Mouse (Mus musculus) stomach, postnatal 0 days (tissue): ENCODE data around the gene Cpne5. TPM values are rescaled to one million over a fixed set of nuclear protein-coding genes. Genes with fewer than 3 reads are reported as not detected.
"Not testable (repeated sequence)": the region's sequence is repeated elsewhere in the genome, so short reads cannot be mapped to it uniquely, and the experiment has no call there.

Experiments used
- ATAC-seq: fragments of 200-750 bp; cut with Nextera tagmentation; 2 replicates; pipeline ENCODE4 v1.8.0; 2017; ENCODE audit not compliant: low FRiP score, low TSS enrichment
- DNase-seq: peaks from one replicate; pipeline ENCODE4 v3.0.0-alpha.2; 2016; ENCODE audit warnings: low spot score
- H3K27ac ChIP-seq: fragments of 300-500 bp; sonication (generic); replicated peaks from 2 replicates; pipeline ENCODE4 v1.5.1; 2014; ENCODE audit warnings: mild to moderate bottlenecking, control low read depth
- H3K27me3 ChIP-seq: fragments of 300-500 bp; sonication (generic); 2 replicates; pipeline ENCODE4 v1.6.1; 2014; ENCODE audit warnings: low read length; ENCODE audit not compliant: control insufficient read depth, insufficient read depth
- H3K36me3 ChIP-seq: fragments of 300-500 bp; sonication (generic); 2 replicates; pipeline ENCODE4 v1.6.1; 2014; ENCODE audit warnings: low read length, mixed read lengths; ENCODE audit not compliant: control insufficient read depth, insufficient read depth
- H3K4me1 ChIP-seq: fragments of 300-500 bp; sonication (generic); replicated peaks from 2 replicates; pipeline ENCODE4 v1.6.1; 2014; ENCODE audit warnings: antibody characterized with exemption; ENCODE audit not compliant: control insufficient read depth, insufficient read depth
- H3K4me2 ChIP-seq: fragments of 300-500 bp; sonication (generic); replicated peaks from 2 replicates; pipeline ENCODE4 v1.6.1; 2014; ENCODE audit warnings: low read depth, mild to moderate bottlenecking, control low read depth, moderate library complexity
- H3K4me3 ChIP-seq: fragments of 300-500 bp; sonication (generic); 2 replicates; pipeline ENCODE4 v1.5.1; 2014; ENCODE audit warnings: low read depth, low read length, control low read depth
- H3K9ac ChIP-seq: fragments of 300-500 bp; sonication (generic); 2 replicates; pipeline ENCODE4 v1.6.1; 2014; ENCODE audit warnings: mild to moderate bottlenecking, low read length, control low read depth, mixed read lengths
- H3K9me3 ChIP-seq: fragments of 300-500 bp; sonication (generic); 2 replicates; pipeline ENCODE4 v1.6.1; 2016; ENCODE audit warnings: low read length; ENCODE audit not compliant: control insufficient read depth
- CTCF ChIP-seq: IDR thresholded peaks from 2 replicates; pipeline ENCODE4 v1.5.1; 2016; ENCODE audit warnings: antibody characterized with exemption, low read depth, mild to moderate bottlenecking, moderate library complexity
- EP300 ChIP-seq: optimal IDR thresholded peaks from 2 replicates; pipeline ENCODE3; 2016; ENCODE audit warnings: antibody characterized with exemption
- WGBS: fragments of 180-500 bp; shearing (Covaris S2); extraction: QIAGEN DNeasy Blood & Tissue Kit; methylation state at CpG from one replicate; pipeline ENCODE4 v1.1.7; 2014; 5-methylcytosine and 5-hydroxymethylcytosine counted together
- polyA plus RNA-seq: library from polyadenylated mRNA; unstranded; fragments of >200 nt; fragmentation: Nextera tagmentation; extraction: Ambion mirVana; gene quantifications from 2 replicates; pipeline ENCODE4 v1.2.1, GENCODE M21; 2015

Cpne5 gene
- polyA plus RNA-seq, 1 experiment from 2014 or later = 4.8 TPM

DNA sequence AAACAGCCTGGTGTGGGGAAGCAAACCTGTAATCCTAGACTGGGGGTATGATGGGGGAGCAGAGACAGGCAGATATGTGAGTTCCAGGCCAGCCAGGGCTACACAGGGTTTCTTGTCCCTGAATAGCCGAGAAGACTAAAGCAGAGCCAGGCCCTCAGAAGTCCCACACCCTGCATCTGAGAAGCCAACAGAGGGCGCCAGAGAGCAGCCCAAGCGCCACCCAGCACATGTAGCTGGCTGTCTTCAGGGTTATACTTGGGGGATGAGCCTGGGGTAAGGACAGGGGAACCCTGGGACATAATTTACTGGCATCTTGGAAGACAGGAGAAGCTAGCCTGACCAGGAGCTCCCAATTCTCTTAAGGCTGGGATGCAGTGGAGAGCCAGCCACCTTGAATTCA, 21.5 kb upstream of the Cpne5 start:
- Histone ChIP-seq H3K27me3 (no peaks in the 10 kb centered on the region), H3K36me3 (0 out of 2 replicates have a peak, but pooled peaks cover 7% of the 10 kb centered on the region), H3K4me3 (no peak overlapping the region), H3K4me2 (no peak overlapping the region), H3K9me3 (no peaks in the 10 kb centered on the region), H3K27ac (peak overlapping the region; percentile 45; the same call in 1 of the 2 replicates), H3K4me1 (peaks cover 3% of the 10 kb centered on the region; the same call in 1 of the 2 replicates), H3K9ac (no peak overlapping the region)
- peak; percentile 87 for DNase-seq
- 2% methylated on average over 3 of the region's 3 CpGs for WGBS
- peak; percentile 61 for ATAC-seq
- TF ChIP-seq EP300 (no peak), CTCF (peak; percentile 98)

DNA sequence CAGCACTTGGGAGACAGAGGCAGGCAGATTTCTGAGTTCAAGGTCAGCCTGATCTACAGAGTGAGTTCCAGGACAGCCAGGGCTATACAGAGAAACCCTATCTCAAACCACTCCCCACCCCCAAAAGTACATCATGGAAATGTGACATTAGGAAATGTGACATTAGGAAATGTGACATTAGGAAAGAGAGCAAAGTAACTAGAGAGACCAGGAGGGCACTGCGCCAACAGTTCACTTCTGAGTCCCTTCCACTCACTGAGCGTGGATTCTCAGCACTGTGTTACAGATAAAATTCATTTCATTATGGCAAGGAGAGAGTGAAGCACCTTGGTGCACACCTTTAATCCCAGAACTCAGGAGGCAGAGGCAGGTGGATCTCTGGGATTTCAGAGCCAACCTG, 21.0 kb upstream of the Cpne5 start:
- Histone ChIP-seq H3K9ac (no peak overlapping the region), H3K4me1 (no peaks in the 10 kb centered on the region; the same call in 1 of the 2 replicates), H3K27ac (0 out of 2 replicates have a peak overlapping the region, but pooled peaks have one; percentile 6), H3K27me3 (no peaks in the 10 kb centered on the region), H3K4me3 (no peak overlapping the region), H3K9me3 (no peaks in the 10 kb centered on the region), H3K36me3 (0 out of 2 replicates have a peak, but pooled peaks cover 11% of the 10 kb centered on the region), H3K4me2 (no peak overlapping the region)
- DNase-seq (no peak), ATAC-seq (no peak)
- 87% methylated on average over 2 of the region's 2 CpGs for WGBS
- TF ChIP-seq EP300 (no peak), CTCF (no peak)

DNA sequence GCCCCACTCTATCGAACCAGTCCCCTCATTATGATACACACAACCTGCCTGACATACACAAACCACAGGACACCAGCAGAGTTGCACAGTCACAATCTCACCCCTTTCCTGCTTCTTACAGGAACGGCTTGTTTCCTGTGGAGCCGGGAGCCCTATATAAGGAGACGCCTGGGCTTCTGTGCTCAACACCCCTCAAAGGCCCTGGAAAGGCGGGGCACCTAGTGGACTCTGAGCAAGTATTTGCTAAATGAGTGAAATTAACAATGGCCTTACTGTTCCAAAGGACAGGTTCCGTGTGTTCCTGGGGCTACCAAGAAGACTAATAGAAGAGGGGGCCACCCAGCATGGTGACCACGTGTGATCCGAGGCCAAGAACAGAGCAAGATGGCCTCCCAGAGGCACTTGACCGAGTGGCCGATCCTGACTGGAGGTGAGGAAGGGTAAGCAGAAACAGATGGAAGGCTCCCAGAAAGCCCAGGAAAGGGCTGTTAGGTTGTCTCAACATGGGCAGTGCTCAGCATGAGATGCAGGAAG, 20.1 kb upstream of the Cpne5 start:
- Histone ChIP-seq H3K4me3 (no peak overlapping the region), H3K4me2 (no peak overlapping the region), H3K9ac (0 out of 2 replicates have a peak overlapping the region, but pooled peaks have one; percentile 35), H3K4me1 (no peaks in the 10 kb centered on the region; the same call in 1 of the 2 replicates), H3K9me3 (no peaks in the 10 kb centered on the region), H3K27me3 (no peaks in the 10 kb centered on the region), H3K27ac (peak overlapping the region; percentile 74; the same call in 1 of the 2 replicates), H3K36me3 (0 out of 2 replicates have a peak, but pooled peaks cover 11% of the 10 kb centered on the region)
- ATAC-seq (peak; percentile 74), DNase-seq (peak; percentile 67)
- WGBS = 66% methylated on average over 10 of the region's 10 CpGs
- no peak for TF ChIP-seq CTCF

DNA sequence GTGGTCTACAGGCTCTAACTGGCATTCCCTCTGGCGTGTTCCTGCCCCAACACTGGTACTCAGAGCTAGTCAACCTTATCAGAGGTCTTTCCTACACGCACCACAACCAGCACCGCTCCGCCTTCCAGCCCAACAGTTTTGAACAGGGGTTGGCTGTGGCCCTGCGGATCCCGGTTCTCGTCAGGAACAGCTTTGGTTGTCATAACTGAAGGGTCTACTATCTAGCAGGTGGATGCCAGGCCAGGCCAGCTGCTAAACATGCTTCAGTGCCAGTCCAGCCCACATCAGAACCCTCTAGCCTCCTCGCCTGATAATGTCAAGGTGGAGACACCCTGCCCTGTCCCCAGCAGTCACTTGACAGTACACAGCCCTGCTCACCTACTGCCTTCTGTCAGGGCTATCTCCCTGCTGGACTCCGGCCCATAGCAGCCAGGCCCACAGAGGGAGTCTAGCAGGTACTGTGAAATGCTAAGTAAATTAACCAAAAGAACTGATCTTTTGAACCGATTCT, 19.1 kb upstream of the Cpne5 start:
- H3K4me1 ChIP-seq = no peaks in the 10 kb centered on the region
- 82% methylated on average over 10 of the region's 10 CpGs for WGBS
- no peak overlapping the region for H3K9ac ChIP-seq
- H3K4me3 ChIP-seq = no peak overlapping the region
- H3K27ac ChIP-seq = peak overlapping the region; percentile 35; the same call in 1 of the 2 replicates
- H3K27me3 ChIP-seq = no peaks in the 10 kb centered on the region
- DNase-seq (no peak), ATAC-seq (no peak)
- H3K4me2 ChIP-seq = no peak overlapping the region
- H3K36me3 ChIP-seq = 0 out of 2 replicates have a peak, but pooled peaks cover 11% of the 10 kb centered on the region
- TF ChIP-seq CTCF (no peak), EP300 (no peak)
- H3K9me3 ChIP-seq = no peaks in the 10 kb centered on the region

GRCm38 (mm10) chr17:29256507-29256906, 18.5 kb upstream of the Cpne5 start:
- no peak overlapping the region for H3K9ac ChIP-seq
- no peak for TF ChIP-seq CTCF
- TF ChIP-seq EP300 = no peak
- H3K36me3 ChIP-seq = 0 out of 2 replicates have a peak, but pooled peaks cover 11% of the 10 kb centered on the region
- no peak overlapping the region for H3K4me3 ChIP-seq
- no peaks in the 10 kb centered on the region for H3K9me3 ChIP-seq
- no peak overlapping the region for H3K4me2 ChIP-seq
- DNase-seq (no peak), ATAC-seq (no peak)
- H3K27me3 ChIP-seq = no peaks in the 10 kb centered on the region
- WGBS = 85% methylated on average over 6 of the region's 6 CpGs
- H3K27ac ChIP-seq = no peak overlapping the region
- H3K4me1 ChIP-seq = no peaks in the 10 kb centered on the region

- not testable (repeated sequence) for H3K27ac ChIP-seq, H3K9me3 ChIP-seq, H3K4me3 ChIP-seq, H3K27me3 ChIP-seq, DNase-seq, H3K4me1 ChIP-seq, H3K9ac ChIP-seq, ATAC-seq, H3K36me3 ChIP-seq, H3K4me2 ChIP-seq
- 85% methylated on average over 6 of the region's 6 CpGs for WGBS
Measured at GRCm38 (mm10) chr17:29254784-29255183, 16.8 kb upstream of the Cpne5 start.
